Mouse (Mus musculus): ENCODE results near the gene Pygm. TPM values are rescaled to one million over a fixed set of nuclear protein-coding genes. Genes with fewer than 3 reads are reported as not detected.

Gene Pygm
- polyA plus RNA-seq, 1 experiment from 2014 or later = 8.0 TPM

GRCm38 (mm10) chr19:6409176-6409575 is 25.0 kb downstream of the Pygm start:
- no peak for ATAC-seq (ENCODE audit: low FRiP score, low TSS enrichment)
- DNase-seq (ENCODE audit: low spot score) = no peak
- no peak overlapping the region for H3K4me2 ChIP-seq (replicated peaks; ENCODE audit: low read depth)
- no peaks in the 10 kb centered on the region; the same call in 1 of the 2 replicates for H3K36me3 ChIP-seq (ENCODE audit: control insufficient read depth, insufficient read depth, low read length)
- H3K27me3 ChIP-seq (ENCODE audit: control insufficient read depth, insufficient read depth, low read length) = no peaks in the 10 kb centered on the region
- no peak overlapping the region for H3K9ac ChIP-seq (ENCODE audit: low read length)
- H3K4me3 ChIP-seq (ENCODE audit: low read depth, low read length) = no peak overlapping the region
- no peaks in the 10 kb centered on the region for H3K4me1 ChIP-seq (replicated peaks; ENCODE audit: control insufficient read depth, insufficient read depth)
- no peaks in the 10 kb centered on the region for H3K9me3 ChIP-seq (ENCODE audit: control insufficient read depth, low read length)
- no peak overlapping the region for H3K27ac ChIP-seq (replicated peaks)
- TF ChIP-seq CTCF (IDR thresholded peaks at IDR 0.05; ENCODE audit: low read depth) (no peak), EP300 (optimal IDR thresholded peaks at IDR 0.05) (no peak)
- WGBS = 77% methylated on average over 5 of the region's 5 CpGs

DNA sequence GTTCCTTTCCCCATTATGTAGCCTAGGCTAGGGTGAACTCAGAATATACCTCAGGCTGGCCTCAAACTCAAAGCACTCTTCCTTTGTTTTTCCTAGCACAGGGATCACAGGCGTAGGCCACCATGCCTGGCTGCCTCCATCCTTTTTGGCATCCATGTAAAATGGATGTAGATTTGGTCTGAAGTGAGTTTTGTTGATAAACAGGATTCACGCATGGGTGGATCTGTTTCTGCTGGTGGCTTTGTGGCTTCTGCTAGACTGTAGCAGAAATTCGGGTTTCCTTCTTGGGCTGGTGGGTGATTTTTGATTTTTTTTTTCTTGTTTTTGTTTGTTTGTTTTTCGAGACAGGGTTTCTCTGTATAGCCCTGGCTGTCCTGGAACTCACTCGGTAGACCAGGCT is 25.7 kb downstream of the Pygm start:
- ATAC-seq (ENCODE audit: low FRiP score, low TSS enrichment) (no peak), DNase-seq (ENCODE audit: low spot score) (no peak)
- Histone ChIP-seq H3K27ac (replicated peaks) (no peak overlapping the region), H3K4me3 (ENCODE audit: low read depth, low read length) (no peak overlapping the region), H3K9me3 (ENCODE audit: control insufficient read depth, low read length) (no peaks in the 10 kb centered on the region), H3K4me2 (replicated peaks; ENCODE audit: low read depth) (no peak overlapping the region), H3K36me3 (ENCODE audit: control insufficient read depth, insufficient read depth, low read length) (no peaks in the 10 kb centered on the region; the same call in 1 of the 2 replicates), H3K4me1 (replicated peaks; ENCODE audit: control insufficient read depth, insufficient read depth) (no peaks in the 10 kb centered on the region), H3K27me3 (ENCODE audit: control insufficient read depth, insufficient read depth, low read length) (no peaks in the 10 kb centered on the region), H3K9ac (ENCODE audit: low read length) (no peak overlapping the region)
- 80% methylated on average over 5 of the region's 5 CpGs for WGBS
- no peak for TF ChIP-seq CTCF (IDR thresholded peaks at IDR 0.05; ENCODE audit: low read depth)
- no peak for TF ChIP-seq EP300 (optimal IDR thresholded peaks at IDR 0.05)

DNA sequence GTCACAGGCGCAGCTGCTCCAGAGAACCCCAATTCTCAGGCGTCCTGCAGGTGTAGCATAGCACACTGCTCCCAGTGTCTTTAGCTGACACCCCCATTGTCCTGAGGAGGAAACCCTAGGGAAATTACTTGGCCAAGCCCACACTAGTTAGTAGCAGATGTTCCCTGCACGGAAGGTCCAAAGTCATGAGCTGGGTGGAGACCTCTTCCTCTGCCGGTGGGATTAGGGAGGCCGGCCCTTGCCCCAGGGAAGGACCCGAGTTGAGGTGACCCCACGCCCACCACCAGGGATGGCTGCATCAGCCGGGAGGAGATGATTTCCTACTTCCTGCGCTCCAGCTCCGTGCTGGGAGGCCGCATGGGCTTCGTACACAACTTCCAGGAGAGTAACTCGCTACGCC is 28.6 kb downstream of the Pygm start:
- Histone ChIP-seq H3K27ac (replicated peaks) (no peak overlapping the region), H3K4me3 (ENCODE audit: low read depth, low read length) (no peak overlapping the region), H3K36me3 (ENCODE audit: control insufficient read depth, insufficient read depth, low read length) (no peaks in the 10 kb centered on the region; the same call in 1 of the 2 replicates), H3K9ac (ENCODE audit: low read length) (no peak overlapping the region), H3K27me3 (ENCODE audit: control insufficient read depth, insufficient read depth, low read length) (no peaks in the 10 kb centered on the region), H3K4me1 (replicated peaks; ENCODE audit: control insufficient read depth, insufficient read depth) (no peaks in the 10 kb centered on the region), H3K9me3 (ENCODE audit: control insufficient read depth, low read length) (no peaks in the 10 kb centered on the region), H3K4me2 (replicated peaks; ENCODE audit: low read depth) (no peak overlapping the region)
- ATAC-seq (ENCODE audit: low FRiP score, low TSS enrichment) (no peak), DNase-seq (ENCODE audit: low spot score) (no peak)
- TF ChIP-seq CTCF (IDR thresholded peaks at IDR 0.05; ENCODE audit: low read depth) = no peak
- no peak for TF ChIP-seq EP300 (optimal IDR thresholded peaks at IDR 0.05)
- 68% methylated on average over 14 of the region's 14 CpGs for WGBS

DNA sequence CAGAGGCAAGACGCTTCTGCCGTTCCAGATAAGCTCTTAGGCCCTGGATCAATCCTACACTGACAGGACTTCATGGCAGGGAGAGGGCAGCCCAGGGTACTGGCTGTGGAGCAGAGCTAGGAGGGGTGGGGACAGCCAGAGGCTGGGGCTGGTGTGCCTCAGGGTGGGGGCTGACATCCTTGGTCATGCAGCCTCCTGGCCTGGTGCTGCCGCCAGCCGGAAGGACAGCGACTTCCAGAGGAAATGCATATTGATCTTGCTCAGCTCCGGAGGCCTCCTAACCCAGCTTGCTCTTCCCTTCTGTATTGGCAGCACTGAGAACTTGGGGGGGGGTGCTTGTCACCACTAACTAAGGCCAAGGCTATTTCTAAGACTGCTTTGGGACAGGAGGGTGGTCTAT is 31.3 kb downstream of the Pygm start:
- no peak for TF ChIP-seq EP300 (optimal IDR thresholded peaks at IDR 0.05)
- no peak for TF ChIP-seq CTCF (IDR thresholded peaks at IDR 0.05; ENCODE audit: low read depth)
- no peak overlapping the region for H3K27ac ChIP-seq (replicated peaks)
- no peak overlapping the region for H3K4me3 ChIP-seq (ENCODE audit: low read depth, low read length)
- no peaks in the 10 kb centered on the region for H3K9me3 ChIP-seq (ENCODE audit: control insufficient read depth, low read length)
- no peak overlapping the region for H3K4me2 ChIP-seq (replicated peaks; ENCODE audit: low read depth)
- 46% methylated on average over 6 of the region's 6 CpGs for WGBS
- no peak for DNase-seq (ENCODE audit: low spot score)
- H3K27me3 ChIP-seq (ENCODE audit: control insufficient read depth, insufficient read depth, low read length) = peaks cover 4% of the 10 kb centered on the region; the same call in 1 of the 2 replicates
- no peak overlapping the region for H3K9ac ChIP-seq (ENCODE audit: low read length)
- no peaks in the 10 kb centered on the region for H3K4me1 ChIP-seq (replicated peaks; ENCODE audit: control insufficient read depth, insufficient read depth)
- no peak for ATAC-seq (ENCODE audit: low FRiP score, low TSS enrichment)
- no peaks in the 10 kb centered on the region; the same call in 1 of the 2 replicates for H3K36me3 ChIP-seq (ENCODE audit: control insufficient read depth, insufficient read depth, low read length)

DNA sequence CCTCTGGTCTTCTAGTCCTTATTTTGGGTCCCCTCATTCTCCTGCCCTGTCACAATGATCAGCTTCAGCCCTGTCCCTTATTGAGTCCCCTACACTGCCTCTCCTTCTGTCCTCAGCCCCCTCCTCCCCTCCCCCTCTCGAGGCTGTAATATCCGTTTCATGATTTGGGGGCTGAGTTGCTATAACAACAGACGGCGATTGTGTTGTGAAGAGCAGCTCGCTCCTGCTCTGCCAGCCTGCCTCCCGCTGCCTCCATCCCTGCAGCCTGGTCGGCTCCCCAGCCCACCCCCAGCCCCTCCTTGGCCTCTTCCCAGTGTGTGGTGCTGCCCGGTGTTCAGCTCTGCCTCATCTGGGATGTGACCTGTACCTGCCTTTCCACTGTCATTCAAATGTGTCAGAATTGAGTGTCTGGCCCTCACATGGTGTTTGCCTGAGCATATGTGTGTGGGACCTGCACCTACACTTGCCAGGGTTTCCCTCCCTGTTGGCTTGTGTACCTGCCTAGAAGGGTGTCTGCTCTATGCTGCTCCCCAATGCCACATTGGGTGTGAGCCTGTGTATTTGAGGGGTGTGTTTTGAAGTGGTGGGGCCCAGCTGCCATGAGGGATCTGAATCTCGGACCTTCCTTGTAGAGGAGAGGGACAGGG is 32.0 kb downstream of the Pygm start:
- WGBS = 20% methylated on average over 9 of the region's 9 CpGs
- Histone ChIP-seq H3K4me1 (replicated peaks; ENCODE audit: control insufficient read depth, insufficient read depth) (no peaks in the 10 kb centered on the region), H3K27me3 (ENCODE audit: control insufficient read depth, insufficient read depth, low read length) (peaks cover 5% of the 10 kb centered on the region; the same call in 1 of the 2 replicates), H3K4me3 (ENCODE audit: low read depth, low read length) (no peak overlapping the region), H3K9me3 (ENCODE audit: control insufficient read depth, low read length) (no peaks in the 10 kb centered on the region), H3K9ac (ENCODE audit: low read length) (no peak overlapping the region), H3K27ac (replicated peaks) (no peak overlapping the region), H3K4me2 (replicated peaks; ENCODE audit: low read depth) (no peak overlapping the region), H3K36me3 (ENCODE audit: control insufficient read depth, insufficient read depth, low read length) (no peaks in the 10 kb centered on the region; the same call in 1 of the 2 replicates)
- ATAC-seq (ENCODE audit: low FRiP score, low TSS enrichment) (no peak), DNase-seq (ENCODE audit: low spot score) (no peak)
- TF ChIP-seq CTCF (IDR thresholded peaks at IDR 0.05; ENCODE audit: low read depth) (no peak), EP300 (optimal IDR thresholded peaks at IDR 0.05) (no peak)

Data from stomach, postnatal 0 days (tissue).